Mouse (Mus musculus): ENCODE data around the gene Usp10. TPM values are rescaled to one million over a fixed set of nuclear protein-coding genes. Genes with fewer than 3 reads are reported as not detected.

The Usp10 gene
- total RNA-seq, 2 experiments from 2014 or later: 80.6 to 96.0 TPM

- intact Hi-C loops (cut with DNase I): no loop called here
- DNase-seq (ENCODE audit: low spot score in 2 of 2): no peak
Observed at GRCm38 (mm10) chr8:120002348-120002747, 92.2 kb downstream of the Usp10 start.

GRCm38 (mm10) chr8:120004154-120004702 lies 94.1 kb downstream of the Usp10 start:
- no peak for DNase-seq (ENCODE audit: low spot score in 2 of 2)
- intact Hi-C loops (cut with DNase I): no loop called here

DNA sequence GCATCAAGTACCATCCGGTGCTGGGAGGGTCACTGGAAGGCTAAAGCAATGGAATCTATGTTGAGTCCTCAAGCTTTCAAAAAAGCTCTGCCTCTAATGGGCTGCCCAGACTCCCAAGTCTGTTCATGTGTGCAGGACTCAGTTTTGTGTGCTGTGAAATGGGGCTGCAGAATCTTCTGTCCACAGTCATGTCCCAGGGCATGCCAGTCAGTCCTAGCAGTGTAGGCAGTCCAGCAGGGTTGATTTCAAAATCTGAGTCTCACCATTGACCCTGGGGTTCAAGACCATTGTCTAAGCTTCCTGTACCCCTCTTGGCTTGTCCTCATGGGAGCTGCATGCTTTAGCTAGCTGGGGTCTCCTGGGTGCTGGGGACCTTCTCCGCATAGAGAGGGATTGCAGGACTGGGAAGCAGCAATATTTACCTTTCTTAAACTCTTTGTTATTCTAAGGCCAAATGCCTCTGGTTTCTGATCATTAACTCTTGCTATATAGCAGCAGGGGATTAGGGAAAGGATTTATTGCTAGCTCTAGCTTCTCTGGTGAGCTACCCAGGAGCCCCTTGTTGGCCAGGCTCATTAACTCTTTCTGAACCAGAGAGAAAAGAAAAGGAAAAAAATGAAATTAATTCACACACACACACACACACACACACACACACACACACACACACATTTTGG lies 94.7 kb downstream of the Usp10 start:
- intact Hi-C loops (cut with DNase I): no loop called here
- DNase-seq (ENCODE audit: low spot score in 2 of 2): no peak

DNA sequence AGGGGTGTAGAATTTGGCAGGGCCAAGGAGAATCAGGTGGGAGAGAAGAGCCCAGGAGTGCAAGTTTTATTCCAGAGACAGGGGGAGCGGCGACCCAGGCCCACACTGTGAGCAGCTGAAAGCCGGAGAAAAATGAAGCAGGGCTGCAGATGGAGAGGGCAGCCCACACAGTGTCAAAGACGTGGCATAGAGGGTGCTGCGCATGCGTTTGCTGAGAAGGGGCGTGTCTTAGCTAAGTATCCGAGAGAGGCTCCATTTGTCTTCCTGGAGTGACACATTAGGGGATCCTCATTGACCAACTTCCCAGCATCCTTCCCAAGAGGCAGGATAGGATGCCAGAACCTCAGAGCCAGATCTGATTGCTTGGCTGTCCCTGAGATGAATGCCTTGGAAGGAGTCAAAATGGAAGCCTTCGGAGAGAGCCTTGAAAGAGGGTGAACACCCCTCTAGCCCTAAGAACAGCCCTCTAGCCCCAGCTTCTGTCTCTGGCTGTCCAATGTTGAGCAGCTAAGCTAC lies 96.5 kb downstream of the Usp10 start:
- no peak for DNase-seq (ENCODE audit: low spot score in 2 of 2)
- intact Hi-C loops (cut with DNase I): no loop called here

Other genes with a start within 250 kb of the Usp10 start
- 10 to 100 TPM in 1 of 2 experiments, 1 to 10 TPM in 1; 7.3 to 10.7 TPM for gene Wfdc1, start 244.0 kb upstream of the Usp10 start, total RNA-seq (2021)
- 1 to 10 TPM; 2.0 to 2.6 TPM for gene Atp2c2, start 210.4 kb upstream of the Usp10 start, total RNA-seq (2021)
- gene Tldc1, start 131.9 kb upstream of the Usp10 start, total RNA-seq (2021): 10 to 100 TPM; 14.3 to 14.5 TPM
- gene Cotl1, start 69.8 kb upstream of the Usp10 start, total RNA-seq (2021): 10 to 100 TPM; 56.9 to 57.0 TPM
- gene Klhl36, start 48.1 kb upstream of the Usp10 start, total RNA-seq (2021): 1 to 10 TPM; 6.9 to 7.5 TPM
- gene Gm20388, start 481 bp downstream of the Usp10 start, total RNA-seq (2021): 10 to 100 TPM; 10.3 to 10.6 TPM
- gene Crispld2, start 82.1 kb downstream of the Usp10 start, total RNA-seq (2021): 1 to 10 TPM; 1.9 to 2.8 TPM
- 10 to 100 TPM; 31.0 to 36.0 TPM for gene Zdhhc7, start 191.1 kb downstream of the Usp10 start, total RNA-seq (2021)
- 100 to 1,000 TPM; 246 to 248 TPM for gene 6430548M08Rik, start 203.8 kb downstream of the Usp10 start, total RNA-seq (2021)

All from left cerebral cortex, postnatal 36 days (tissue).